Comparison of ENCODE assay signal across 16 mouse cellular contexts in genomic region chrX:95238896-95239295, GRCm38 (mm10). TPM values are rescaled to one million over a fixed set of nuclear protein-coding genes. Genes with fewer than 3 reads are reported as not detected.
DNase-seq lines count a peak whose midpoint lies in the region; ATAC-seq lines count a peak whose summit lies in the region.
"Had no signal": no experiment of that assay in that cellular context is flagged by ENCODE, and none has a peak within 500 bp of the region (broad histone marks: within the 10 kb centered on the region; RNA-seq: fewer than 3 reads in every experiment).

No protein-coding gene starts in this region.

- peak; percentile 3 for DNase-seq in ES-CJ7 (ENCODE audit: low read depth, low spot score)
- DNase-seq in embryo, embryonic 11 days: peak; percentile 9
- DNase-seq in midbrain, embryonic 14.5 days: peak; percentile 37
- no peak for DNase-seq in spleen, postnatal 10 days (ENCODE audit: low spot score in 2 of 2)
- DNase-seq in spleen, postnatal 4 days (ENCODE audit: low spot score in 2 of 2): no peak
- DNase-seq in kidney, postnatal 10 days: no peak
- DNase-seq: gastrocnemius, adult 2 months; heart, adult 18-20 months; heart, postnatal 10 days; kidney, postnatal 25 days; right cerebral cortex, postnatal 25 days; thymus, postnatal 4 days had no signal

- H3K36me3 ChIP-seq in hindbrain, embryonic 12.5 days: no peaks in the 10 kb centered on the region
- H3K36me3 ChIP-seq in midbrain, embryonic 14.5 days (ENCODE audit: control insufficient read depth, insufficient read depth, low read length): no peaks in the 10 kb centered on the region
- H3K36me3 ChIP-seq: G1E had no signal

- H3K9ac ChIP-seq in hindbrain, embryonic 12.5 days: no peak overlapping the region
- no peak overlapping the region for H3K9ac ChIP-seq in midbrain, embryonic 14.5 days (replicated peaks; ENCODE audit: low read length)

- no peaks in the 10 kb centered on the region for H3K9me3 ChIP-seq in hindbrain, embryonic 12.5 days (replicated peaks)
- no peaks in the 10 kb centered on the region for H3K9me3 ChIP-seq in midbrain, embryonic 14.5 days (ENCODE audit: control insufficient read depth, low read length)
- H3K9me3 ChIP-seq: G1E; megakaryocyte, embryonic 14.5 days had no signal

- H3K27me3 ChIP-seq in hindbrain, embryonic 12.5 days: no peaks in the 10 kb centered on the region
- no peaks in the 10 kb centered on the region for H3K27me3 ChIP-seq in midbrain, embryonic 14.5 days (ENCODE audit: control insufficient read depth, insufficient read depth, low read length)

- ATAC-seq in hindbrain, embryonic 12.5 days (ENCODE audit: low FRiP score): peak; percentile 64
- ATAC-seq in midbrain, embryonic 14.5 days (ENCODE audit: low FRiP score, low TSS enrichment): no peak
- ATAC-seq: intestine, postnatal 0 days had no signal

- H3K4me3 ChIP-seq in hindbrain, embryonic 12.5 days: no peak overlapping the region
- H3K4me3 ChIP-seq in midbrain, embryonic 14.5 days (replicated peaks; ENCODE audit: low read depth, low read length): no peak overlapping the region
- H3K4me3 ChIP-seq: gastrocnemius, adult 2 months; megakaryocyte, embryonic 14.5 days had no signal

- H3K4me2 ChIP-seq in hindbrain, embryonic 12.5 days (replicated peaks): no peak overlapping the region
- H3K4me2 ChIP-seq in midbrain, embryonic 14.5 days (ENCODE audit: low read length): no peak overlapping the region

- H3K27ac ChIP-seq in hindbrain, embryonic 12.5 days: no peak overlapping the region
- no peak overlapping the region for H3K27ac ChIP-seq in midbrain, embryonic 14.5 days (replicated peaks; ENCODE audit: low read depth, low read length)
- H3K27ac ChIP-seq: gastrocnemius, adult 2 months had no signal

- no peaks in the 10 kb centered on the region for H3K4me1 ChIP-seq in hindbrain, embryonic 12.5 days
- no peaks in the 10 kb centered on the region for H3K4me1 ChIP-seq in midbrain, embryonic 14.5 days (ENCODE audit: control insufficient read depth, insufficient read depth, low read length)
- H3K4me1 ChIP-seq: megakaryocyte, embryonic 14.5 days had no signal

RNA-seq across cellular contexts. Expression of gene Arhgef9, which starts 42.2 kb away (rescaled TPM):
- polyA plus RNA-seq in hindbrain, embryonic 12.5 days (2016; fragmentation: Nextera tagmentation; extraction: Ambion mirVana): 30.8 and 35.6 TPM in 2 replicates
- 39.4 and 55.1 TPM in 2 replicates for polyA plus RNA-seq in midbrain, embryonic 14.5 days (2014; fragmentation: Nextera tagmentation; extraction: Ambion mirVana)
- polyA plus RNA-seq: G1E had no signal

Comparison
In these comparisons a context has a peak if more than half of its experiments do, and no peak if none do; other contexts are left out.
1. DNase-seq: peak in ES-CJ7 (single experiment), embryo, embryonic 11 days (single experiment) and midbrain, embryonic 14.5 days (single experiment); none in spleen, postnatal 10 days (0 of 2), spleen, postnatal 4 days (0 of 2) and kidney, postnatal 10 days (single experiment).